Mouse (Mus musculus): ENCODE measurements at regions not wholly inside any gene's neighbourhood (a gene's known extent, or its start where the extent isn't known, plus 50 kb on each side); places are given as distances from the start of the nearest gene placed in this dataset.

- TF ChIP-seq ZNF384 (IDR thresholded peaks at IDR 0.05; ENCODE audit: low read depth, low read length) = no peak
- no peak for TF ChIP-seq HCFC1 (IDR thresholded peaks at IDR 0.05; ENCODE audit: borderline replicate concordance, insufficient read depth, low read length)
- TF ChIP-seq CHD2 (IDR thresholded peaks at IDR 0.05; ENCODE audit: low read depth, low read length) = no peak
- no peaks in the 10 kb centered on the region for H3K36me3 ChIP-seq (ENCODE audit: control insufficient read depth, insufficient read depth, low read length, poor library complexity, severe bottlenecking)
- no peak overlapping the region for H3K4me3 ChIP-seq (ENCODE audit: insufficient read depth in 1 of 2, low read depth in 1 of 2, low read length in 2 of 2, poor library complexity in 1 of 2, severe bottlenecking in 1 of 2)
- no peak for DNase-seq (ENCODE audit: low read depth, low spot score)
- in situ Hi-C loops (cut with MboI; ENCODE audit: low sequenced_read_pairs in 2 of 2, unreplicated experiment in 2 of 2) = no loop called here
- no peaks in the 10 kb centered on the region for H3K9me3 ChIP-seq (ENCODE audit: control insufficient read depth, insufficient read depth, low read depth, low read length)
- H3K9ac ChIP-seq (ENCODE audit: insufficient read depth, low read depth, low read length, poor library complexity, severe bottlenecking) = no peak overlapping the region
- H3K27ac ChIP-seq (ENCODE audit: insufficient read depth, low read depth, low read length, poor library complexity, severe bottlenecking) = peak overlapping the region; percentile 64; the same call in 1 of the 2 replicates
- peaks cover 15 to 17% of the 10 kb centered on the region in 2 experiments for H3K4me1 ChIP-seq (ENCODE audit: control insufficient read depth in 2 of 2, insufficient read depth in 2 of 2, low read length in 2 of 2, poor library complexity in 1 of 2)
Measured at GRCm38 (mm10) chr6:100425551-100425950, 138.3 kb upstream of the Rybp start.

- Histone ChIP-seq H3K27ac (ENCODE audit: insufficient read depth, low read depth, low read length, poor library complexity, severe bottlenecking) (peak overlapping the region; percentile 78; the same call in 1 of the 2 replicates), H3K36me3 (ENCODE audit: control insufficient read depth, insufficient read depth, low read length, poor library complexity, severe bottlenecking) (no peaks in the 10 kb centered on the region), H3K4me3 (ENCODE audit: insufficient read depth in 1 of 2, low read depth in 1 of 2, low read length in 2 of 2, poor library complexity in 1 of 2, severe bottlenecking in 1 of 2) (peak overlapping the region in 1 of 2 experiments; percentile 48; a peak in 2 of 4 replicates), H3K9ac (ENCODE audit: insufficient read depth, low read depth, low read length, poor library complexity, severe bottlenecking) (peak overlapping the region; percentile 44; the same call in 1 of the 2 replicates), H3K9me3 (ENCODE audit: control insufficient read depth, insufficient read depth, low read depth, low read length) (no peaks in the 10 kb centered on the region), H3K4me1 (ENCODE audit: control insufficient read depth in 2 of 2, insufficient read depth in 2 of 2, low read length in 2 of 2, poor library complexity in 1 of 2) (peaks cover 17 to 20% of the 10 kb centered on the region in 2 experiments)
- DNase-seq (ENCODE audit: low read depth, low spot score) = no peak
- in situ Hi-C loops (cut with MboI; ENCODE audit: low sequenced_read_pairs in 2 of 2, unreplicated experiment in 2 of 2) = no loop called here
- TF ChIP-seq MAFK (IDR thresholded peaks at IDR 0.05; ENCODE audit: insufficient read depth, low read depth, low read length) (peak; percentile 63; the same call in 1 of the 2 replicates), HCFC1 (IDR thresholded peaks at IDR 0.05; ENCODE audit: borderline replicate concordance, insufficient read depth, low read length) (no peak)
Measured at GRCm38 (mm10) chr6:100424788-100425403, 137.6 kb upstream of the Rybp start.

- H3K4me1 ChIP-seq (ENCODE audit: control insufficient read depth in 2 of 2, insufficient read depth in 2 of 2, low read length in 2 of 2, poor library complexity in 1 of 2) = peaks cover 20 to 22% of the 10 kb centered on the region in 2 experiments
- H3K9me3 ChIP-seq (ENCODE audit: control insufficient read depth, insufficient read depth, low read depth, low read length) = no peaks in the 10 kb centered on the region
- H3K27ac ChIP-seq (ENCODE audit: insufficient read depth, low read depth, low read length, poor library complexity, severe bottlenecking) = peak overlapping the region; percentile 78; the same call in 1 of the 2 replicates
- peak; percentile 92 for TF ChIP-seq ZNF384 (IDR thresholded peaks at IDR 0.05; ENCODE audit: low read depth, low read length)
- no peak for TF ChIP-seq CHD2 (IDR thresholded peaks at IDR 0.05; ENCODE audit: low read depth, low read length)
- TF ChIP-seq ZC3H11A (IDR thresholded peaks at IDR 0.05; ENCODE audit: borderline replicate concordance, low read depth, low read length) = no peak
- no peak for TF ChIP-seq MAFK (IDR thresholded peaks at IDR 0.05; ENCODE audit: insufficient read depth, low read depth, low read length)
- TF ChIP-seq HCFC1 (IDR thresholded peaks at IDR 0.05; ENCODE audit: borderline replicate concordance, insufficient read depth, low read length) = no peak
- H3K9ac ChIP-seq (ENCODE audit: insufficient read depth, low read depth, low read length, poor library complexity, severe bottlenecking) = peak overlapping the region; percentile 44; the same call in 1 of the 2 replicates
- no peak for DNase-seq (ENCODE audit: low read depth, low spot score)
- H3K4me3 ChIP-seq (ENCODE audit: insufficient read depth in 1 of 2, low read depth in 1 of 2, low read length in 2 of 2, poor library complexity in 1 of 2, severe bottlenecking in 1 of 2) = peak overlapping the region; percentile 8 to 48; a peak in 3 of 4 replicates
- no peaks in the 10 kb centered on the region for H3K36me3 ChIP-seq (ENCODE audit: control insufficient read depth, insufficient read depth, low read length, poor library complexity, severe bottlenecking)
- in situ Hi-C loops (cut with MboI; ENCODE audit: low sequenced_read_pairs in 2 of 2, unreplicated experiment in 2 of 2) = no loop called here
Measured at GRCm38 (mm10) chr6:100424181-100424580, 136.9 kb upstream of the Rybp start.

GRCm38 (mm10) chr6:100423636-100424035 lies 136.4 kb upstream of the Rybp start:
- Histone ChIP-seq H3K27ac (ENCODE audit: insufficient read depth, low read depth, low read length, poor library complexity, severe bottlenecking) (peak overlapping the region; percentile 2; the same call in 1 of the 2 replicates), H3K9me3 (ENCODE audit: control insufficient read depth, insufficient read depth, low read depth, low read length) (no peaks in the 10 kb centered on the region), H3K9ac (ENCODE audit: insufficient read depth, low read depth, low read length, poor library complexity, severe bottlenecking) (peak overlapping the region; percentile 1; the same call in 1 of the 2 replicates), H3K4me1 (ENCODE audit: control insufficient read depth in 2 of 2, insufficient read depth in 2 of 2, low read length in 2 of 2, poor library complexity in 1 of 2) (peaks cover 21 to 22% of the 10 kb centered on the region in 2 experiments), H3K4me3 (ENCODE audit: insufficient read depth in 1 of 2, low read depth in 1 of 2, low read length in 2 of 2, poor library complexity in 1 of 2, severe bottlenecking in 1 of 2) (peak overlapping the region in 1 of 2 experiments; percentile 48; a peak in 1 of 4 replicates), H3K36me3 (ENCODE audit: control insufficient read depth, insufficient read depth, low read length, poor library complexity, severe bottlenecking) (no peaks in the 10 kb centered on the region)
- in situ Hi-C loops (cut with MboI; ENCODE audit: low sequenced_read_pairs in 2 of 2, unreplicated experiment in 2 of 2) = no loop called here
- no peak for DNase-seq (ENCODE audit: low read depth, low spot score)
- no peak for TF ChIP-seq ZC3H11A (IDR thresholded peaks at IDR 0.05; ENCODE audit: borderline replicate concordance, low read depth, low read length)
- no peak for TF ChIP-seq MAFK (IDR thresholded peaks at IDR 0.05; ENCODE audit: insufficient read depth, low read depth, low read length)
- no peak for TF ChIP-seq CHD2 (IDR thresholded peaks at IDR 0.05; ENCODE audit: low read depth, low read length)
- no peak for TF ChIP-seq ZNF384 (IDR thresholded peaks at IDR 0.05; ENCODE audit: low read depth, low read length)
- TF ChIP-seq HCFC1 (IDR thresholded peaks at IDR 0.05; ENCODE audit: borderline replicate concordance, insufficient read depth, low read length) = no peak

All from ES-E14 (cell line).